Mouse (Mus musculus) embryonic facial prominence, embryonic 13.5 days (tissue): ENCODE measurements at regions not wholly inside any gene's neighbourhood (a gene's known extent, or its start where the extent isn't known, plus 50 kb on each side); places are given as distances from the start of the nearest gene placed in this dataset.

Source experiments
- ATAC-seq: fragments of 200-750 bp; cut with Nextera tagmentation; 2 replicates; pipeline ENCODE4 v1.8.0; 2017; ENCODE audit warnings: low read depth; ENCODE audit not compliant: insufficient number of reproducible peaks, insufficient read depth, low FRiP score, low TSS enrichment
- H3K27ac ChIP-seq: fragments of 300-500 bp; sonication (generic); 2 replicates; pipeline ENCODE4 v1.5.1; 2015; ENCODE audit warnings: moderate library complexity, mild to moderate bottlenecking, inconsistent platforms
- H3K27me3 ChIP-seq: fragments of 300-500 bp; sonication (generic); 2 replicates; pipeline ENCODE4 v1.6.1; 2015; ENCODE audit warnings: mild to moderate bottlenecking, inconsistent platforms
- H3K36me3 ChIP-seq: fragments of 300-500 bp; sonication (generic); 2 replicates; pipeline ENCODE4 v1.6.1; 2015; ENCODE audit warnings: mild to moderate bottlenecking, inconsistent platforms
- H3K4me1 ChIP-seq: fragments of 300-500 bp; sonication (generic); 2 replicates; pipeline ENCODE4 v1.6.1; 2015; ENCODE audit warnings: inconsistent platforms
- H3K4me2 ChIP-seq: fragments of 300-500 bp; sonication (generic); 2 replicates; pipeline ENCODE4 v1.6.1; 2015; ENCODE audit warnings: moderate library complexity, mild to moderate bottlenecking, inconsistent platforms
- H3K4me3 ChIP-seq: fragments of 300-500 bp; sonication (generic); 2 replicates; pipeline ENCODE4 v1.5.1; 2015; ENCODE audit warnings: mild to moderate bottlenecking, inconsistent platforms
- H3K9ac ChIP-seq: fragments of 300-500 bp; sonication (generic); 2 replicates; pipeline ENCODE4 v1.6.1; 2015; ENCODE audit warnings: mild to moderate bottlenecking, inconsistent platforms
- H3K9me3 ChIP-seq: fragments of 300-500 bp; sonication (generic); 2 replicates; pipeline ENCODE4 v1.6.1; 2016; ENCODE audit warnings: inconsistent platforms
- WGBS: fragments of 180-500 bp; shearing (Covaris S2); methylation state at CpG from one replicate; pipeline ENCODE4 v1.1.7; 2015; ENCODE audit warnings: mixed read lengths; 5-methylcytosine and 5-hydroxymethylcytosine counted together

DNA sequence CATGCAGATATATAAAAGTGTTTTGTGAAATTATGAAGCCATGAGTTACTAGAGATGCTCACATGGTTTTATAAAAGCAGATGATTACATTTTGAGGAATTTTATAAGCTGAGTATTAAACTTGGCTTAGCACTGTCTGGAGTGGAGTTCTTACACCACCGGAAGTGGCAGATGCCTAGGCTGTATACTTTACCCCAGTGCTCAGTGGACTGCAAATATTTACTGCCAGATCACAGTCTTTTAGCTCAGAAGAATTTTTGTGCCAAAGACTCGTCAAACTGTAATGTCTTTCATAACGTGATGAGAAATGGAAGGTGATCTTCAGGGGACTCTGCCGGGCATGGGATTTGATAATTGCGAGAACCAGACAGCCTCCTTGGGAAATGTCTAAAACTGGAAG, 136.1 kb upstream of the 9330182O14Rik start:
- Histone ChIP-seq H3K4me2 (no peak overlapping the region), H3K36me3 (no peaks in the 10 kb centered on the region), H3K9me3 (no peaks in the 10 kb centered on the region), H3K4me3 (no peak overlapping the region), H3K27ac (no peak overlapping the region), H3K9ac (no peak overlapping the region), H3K4me1 (0 out of 2 replicates have a peak, but pooled peaks cover 2% of the 10 kb centered on the region), H3K27me3 (no peaks in the 10 kb centered on the region)
- 63% methylated on average over 5 of the region's 5 CpGs for WGBS
- ATAC-seq: no peak

DNA sequence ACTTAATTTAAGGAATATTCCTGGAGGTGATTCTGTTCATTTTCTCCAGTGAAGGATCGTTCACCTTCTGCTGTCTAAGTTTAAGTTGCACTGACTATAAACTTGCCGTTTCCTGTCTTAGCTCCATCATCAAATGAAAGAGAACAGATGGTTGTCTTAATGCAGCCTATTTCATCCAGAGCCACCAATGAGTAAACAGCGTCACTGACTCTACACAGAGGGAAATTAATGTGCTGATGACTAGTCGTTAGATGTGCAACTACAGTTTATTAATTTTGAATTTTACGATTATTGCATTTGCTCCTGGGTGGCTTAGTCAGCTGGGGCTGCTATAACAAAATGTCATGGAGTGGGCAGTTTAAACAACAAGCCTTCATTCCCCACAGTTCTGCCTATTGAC, 134.1 kb upstream of the 9330182O14Rik start:
- Histone ChIP-seq H3K27me3 (no peaks in the 10 kb centered on the region), H3K4me2 (no peak overlapping the region), H3K27ac (no peak overlapping the region), H3K4me1 (0 out of 2 replicates have a peak, but pooled peaks cover 2% of the 10 kb centered on the region), H3K9me3 (no peaks in the 10 kb centered on the region), H3K9ac (no peak overlapping the region), H3K36me3 (no peaks in the 10 kb centered on the region), H3K4me3 (no peak overlapping the region)
- 81% methylated on average over 5 of the region's 5 CpGs for WGBS
- no peak for ATAC-seq

DNA sequence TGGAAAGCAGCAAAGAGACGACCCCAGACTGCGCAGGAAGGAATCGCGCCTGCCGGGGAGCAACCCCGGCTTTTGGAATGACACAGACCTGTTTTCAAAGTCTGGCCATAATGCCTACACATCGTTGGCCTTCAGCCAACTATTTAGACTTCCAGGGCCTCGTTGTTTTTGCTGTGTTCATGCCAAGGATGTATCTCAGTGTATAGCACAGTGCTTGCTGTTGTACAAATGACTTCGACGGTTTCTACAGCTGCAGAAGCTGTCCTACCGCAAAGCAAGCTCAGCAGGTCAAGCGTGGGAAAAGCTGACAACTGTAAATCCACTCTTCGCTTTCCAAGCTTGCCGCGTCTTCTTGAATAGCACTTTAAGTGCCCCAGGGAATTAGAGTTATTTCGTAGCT, 129.1 kb upstream of the 9330182O14Rik start:
- no peak for ATAC-seq
- Histone ChIP-seq H3K9ac (no peak overlapping the region), H3K27me3 (no peaks in the 10 kb centered on the region), H3K4me2 (no peak overlapping the region), H3K9me3 (no peaks in the 10 kb centered on the region), H3K4me3 (no peak overlapping the region), H3K4me1 (no peaks in the 10 kb centered on the region), H3K27ac (no peak overlapping the region), H3K36me3 (no peaks in the 10 kb centered on the region)
- 78% methylated on average over 16 of the region's 16 CpGs for WGBS

DNA sequence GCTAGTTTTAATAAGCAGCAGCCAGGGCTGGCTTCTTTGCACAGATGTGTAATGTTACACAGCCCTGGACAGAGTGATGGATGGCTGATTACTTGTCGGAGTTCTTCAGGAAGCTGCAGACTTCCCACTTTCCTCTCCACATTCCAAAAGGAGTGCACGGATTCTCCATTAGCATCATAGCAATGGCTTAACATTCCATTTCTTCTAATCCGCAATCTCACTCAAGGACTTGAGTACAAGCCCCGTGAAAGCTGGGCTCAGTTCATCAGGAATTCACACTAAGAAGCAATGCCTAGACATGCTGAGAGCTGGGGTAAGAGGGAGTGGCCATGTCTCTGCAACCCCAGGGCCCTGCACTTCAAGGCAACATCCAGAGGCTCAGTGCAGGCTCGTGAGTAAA, 126.3 kb upstream of the 9330182O14Rik start:
- H3K27ac ChIP-seq: no peak overlapping the region

DNA sequence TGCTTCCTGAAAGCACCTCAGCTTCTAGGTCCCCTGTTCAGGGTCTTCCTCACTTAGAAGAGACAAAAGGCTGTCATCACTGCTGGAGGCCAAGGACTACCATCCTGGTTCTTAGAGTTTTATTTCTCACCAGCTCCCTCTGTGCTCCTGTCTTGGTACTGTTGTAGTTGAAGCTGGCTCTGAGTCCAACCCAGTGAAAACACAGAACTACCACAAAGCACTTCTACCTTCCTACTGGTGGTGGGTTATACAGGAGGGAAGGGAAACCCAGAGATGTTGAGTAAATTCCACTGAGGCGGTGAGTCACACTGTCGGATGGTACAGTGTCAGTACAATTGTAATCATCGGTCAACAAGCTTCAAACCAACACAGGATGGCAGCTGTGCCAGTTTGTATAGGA, 120.3 kb upstream of the 9330182O14Rik start:
- Histone ChIP-seq H3K9me3 (no peaks in the 10 kb centered on the region), H3K4me3 (no peak overlapping the region), H3K27me3 (peaks cover 4% of the 10 kb centered on the region; the same call in 1 of the 2 replicates), H3K4me1 (peaks cover 4% of the 10 kb centered on the region; the same call in 1 of the 2 replicates), H3K36me3 (no peaks in the 10 kb centered on the region), H3K27ac (no peak overlapping the region), H3K9ac (no peak overlapping the region), H3K4me2 (no peak overlapping the region)
- 88% methylated on average over 3 of the region's 3 CpGs for WGBS
- no peak for ATAC-seq

More for the DNA sequence above, 126.3 kb upstream of the 9330182O14Rik start:
- H3K4me2 ChIP-seq: no peak overlapping the region
- H3K9ac ChIP-seq: no peak overlapping the region
- no peaks in the 10 kb centered on the region for H3K9me3 ChIP-seq
- H3K36me3 ChIP-seq: no peaks in the 10 kb centered on the region
- WGBS: 15% methylated on average over 5 of the region's 5 CpGs
- no peaks in the 10 kb centered on the region for H3K4me1 ChIP-seq
- H3K27me3 ChIP-seq: no peaks in the 10 kb centered on the region
- H3K4me3 ChIP-seq: no peak overlapping the region
- ATAC-seq: no peak

DNA sequence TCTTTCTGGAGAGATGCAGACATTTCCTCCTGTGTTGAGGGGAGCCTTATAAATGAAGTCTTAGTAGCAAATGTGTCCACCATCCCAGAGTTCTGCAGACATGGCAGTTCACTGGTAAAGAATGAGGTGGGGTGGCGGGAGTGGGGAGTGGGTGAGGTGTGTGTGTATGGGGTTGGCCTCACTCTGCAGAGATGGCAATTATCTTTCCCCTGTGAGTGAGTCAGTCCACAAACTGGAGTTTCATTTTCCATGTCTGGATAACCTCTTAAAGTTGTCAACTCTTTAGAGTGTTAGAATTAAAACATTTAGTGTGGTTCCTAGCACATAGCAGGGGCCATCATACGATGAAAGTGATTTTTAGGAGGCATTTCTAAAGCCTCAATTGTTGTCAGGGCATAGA, 117.1 kb upstream of the 9330182O14Rik start:
- H3K9ac ChIP-seq: no peak overlapping the region
- 83% methylated on average over 2 of the region's 2 CpGs for WGBS

DNA sequence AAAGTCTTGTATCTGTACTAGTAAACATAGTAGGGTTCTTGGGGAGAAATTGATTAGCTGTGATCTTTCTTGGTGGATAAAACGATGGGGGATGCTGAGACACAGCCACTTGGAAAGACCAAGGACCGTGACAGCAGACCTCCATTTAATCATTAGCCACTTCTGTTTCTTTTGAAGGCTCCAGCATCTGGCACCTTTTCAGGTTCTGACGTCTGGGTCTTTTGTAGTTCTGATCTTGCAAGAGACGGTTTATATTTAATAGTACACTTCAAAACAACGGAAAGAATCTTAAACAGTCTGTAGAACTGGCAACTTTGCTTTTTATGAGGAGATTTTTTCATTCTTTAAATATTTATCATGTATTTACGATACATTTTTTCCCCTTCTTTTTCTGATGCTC, 116.6 kb upstream of the 9330182O14Rik start:
- H3K36me3 ChIP-seq: no peaks in the 10 kb centered on the region
- peaks cover 4% of the 10 kb centered on the region; the same call in 1 of the 2 replicates for H3K4me1 ChIP-seq
- ATAC-seq: no peak
- no peak overlapping the region for H3K9ac ChIP-seq
- peaks cover 4% of the 10 kb centered on the region; the same call in 1 of the 2 replicates for H3K27me3 ChIP-seq
- no peaks in the 10 kb centered on the region for H3K9me3 ChIP-seq
- H3K27ac ChIP-seq: no peak overlapping the region
- 40% methylated on average over 6 of the region's 6 CpGs for WGBS
- no peak overlapping the region for H3K4me3 ChIP-seq
- H3K4me2 ChIP-seq: no peak overlapping the region

More for the DNA sequence above, 117.1 kb upstream of the 9330182O14Rik start:
- no peaks in the 10 kb centered on the region for H3K9me3 ChIP-seq
- H3K27me3 ChIP-seq: peaks cover 4% of the 10 kb centered on the region; the same call in 1 of the 2 replicates
- peaks cover 4% of the 10 kb centered on the region; the same call in 1 of the 2 replicates for H3K4me1 ChIP-seq
- no peak for ATAC-seq
- H3K27ac ChIP-seq: no peak overlapping the region
- H3K36me3 ChIP-seq: no peaks in the 10 kb centered on the region
- no peak overlapping the region for H3K4me3 ChIP-seq
- no peak overlapping the region for H3K4me2 ChIP-seq

DNA sequence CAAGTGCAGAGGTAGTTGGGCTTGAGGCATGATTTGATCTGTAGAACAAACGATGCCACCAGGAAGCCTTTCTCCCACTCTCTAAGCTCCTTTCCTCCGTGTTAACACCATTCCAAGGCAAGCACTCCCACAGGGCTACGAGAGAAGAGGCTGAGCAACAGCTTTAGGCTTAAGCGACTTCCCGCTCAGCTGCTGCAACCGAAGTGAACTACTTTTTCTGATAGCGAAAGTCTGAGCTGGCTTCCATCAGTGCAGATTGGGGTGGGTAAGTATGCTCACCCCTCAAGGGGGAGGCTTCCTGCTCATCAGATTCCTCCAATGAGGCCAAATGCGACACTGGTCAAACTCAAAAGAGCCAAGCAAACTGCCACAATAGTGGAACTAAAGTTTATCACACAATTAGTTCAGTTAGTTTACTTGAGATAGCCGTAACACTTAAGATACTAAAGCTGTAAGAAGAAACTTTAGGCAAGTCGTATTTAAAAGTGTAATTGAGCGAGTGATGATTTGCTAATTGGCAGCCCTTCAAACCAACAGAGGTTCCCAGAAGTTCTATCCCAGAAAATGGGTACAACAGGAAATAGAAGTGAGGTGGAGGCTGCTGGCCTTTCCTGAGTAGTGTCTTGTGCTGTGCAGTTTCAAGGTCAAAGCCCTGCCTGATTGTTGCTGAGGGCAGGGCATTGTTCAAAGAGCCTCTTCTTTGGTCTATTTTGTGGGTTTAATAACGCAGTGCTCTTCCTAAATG, 115.9 kb upstream of the 9330182O14Rik start:
- WGBS: 33% methylated on average over 12 of the region's 12 CpGs
- Histone ChIP-seq H3K4me3 (no peak overlapping the region), H3K4me1 (peaks cover 4% of the 10 kb centered on the region; the same call in 1 of the 2 replicates), H3K4me2 (no peak overlapping the region), H3K36me3 (no peaks in the 10 kb centered on the region), H3K27ac (no peak overlapping the region), H3K9ac (no peak overlapping the region), H3K27me3 (peaks cover 4% of the 10 kb centered on the region; the same call in 1 of the 2 replicates), H3K9me3 (no peaks in the 10 kb centered on the region)
- no peak for ATAC-seq

DNA sequence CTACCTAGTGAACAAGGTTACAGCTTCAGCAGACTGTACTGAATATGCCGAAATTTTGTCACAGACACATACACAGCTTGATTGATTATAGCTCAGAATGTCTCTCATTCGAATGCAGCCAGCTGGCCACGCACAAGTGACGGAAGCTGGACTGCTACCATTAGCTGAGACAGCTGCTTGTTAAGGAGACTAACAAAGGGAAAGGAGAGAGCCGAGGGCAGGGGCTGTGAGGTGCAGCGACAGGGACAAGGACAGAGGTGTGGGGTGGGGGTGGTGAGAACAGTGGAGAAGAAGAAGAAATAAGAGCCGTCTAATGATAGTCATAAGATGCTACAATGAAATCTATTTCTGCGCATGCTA, 115.4 kb upstream of the 9330182O14Rik start:
- 72% methylated on average over 8 of the region's 8 CpGs for WGBS
- Histone ChIP-seq H3K27ac (no peak overlapping the region), H3K27me3 (peaks cover 4% of the 10 kb centered on the region; the same call in 1 of the 2 replicates), H3K4me1 (peaks cover 4% of the 10 kb centered on the region; the same call in 1 of the 2 replicates), H3K4me3 (no peak overlapping the region), H3K9ac (no peak overlapping the region), H3K36me3 (no peaks in the 10 kb centered on the region), H3K4me2 (no peak overlapping the region), H3K9me3 (no peaks in the 10 kb centered on the region)
- ATAC-seq: no peak

DNA sequence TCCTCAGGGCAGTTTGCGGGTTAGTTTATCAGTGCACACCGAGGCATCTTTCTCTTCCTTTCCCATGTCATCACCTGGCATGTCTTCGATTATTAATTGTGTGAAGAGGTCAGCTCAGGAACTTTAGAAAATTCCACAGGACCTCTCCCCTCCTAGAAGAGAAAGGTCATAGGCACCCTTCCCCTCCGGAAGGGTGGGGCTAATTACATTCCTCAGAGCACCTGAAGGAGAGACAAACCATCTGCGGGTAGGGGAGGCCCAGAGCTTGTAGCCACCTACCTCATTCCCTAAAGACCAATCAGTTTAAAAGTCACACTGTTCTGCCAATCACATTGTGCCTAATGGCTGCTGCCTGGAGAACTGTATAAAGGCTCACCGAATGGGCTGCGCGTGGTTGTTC, 114.9 kb upstream of the 9330182O14Rik start:
- H3K4me3 ChIP-seq: no peak overlapping the region
- no peak for ATAC-seq
- 80% methylated on average over 8 of the region's 8 CpGs for WGBS
- H3K4me2 ChIP-seq: no peak overlapping the region
- no peak overlapping the region for H3K27ac ChIP-seq
- no peaks in the 10 kb centered on the region for H3K36me3 ChIP-seq
- H3K9me3 ChIP-seq: no peaks in the 10 kb centered on the region
- peaks cover 4% of the 10 kb centered on the region; the same call in 1 of the 2 replicates for H3K27me3 ChIP-seq
- H3K9ac ChIP-seq: no peak overlapping the region
- H3K4me1 ChIP-seq: peaks cover 4% of the 10 kb centered on the region; the same call in 1 of the 2 replicates

DNA sequence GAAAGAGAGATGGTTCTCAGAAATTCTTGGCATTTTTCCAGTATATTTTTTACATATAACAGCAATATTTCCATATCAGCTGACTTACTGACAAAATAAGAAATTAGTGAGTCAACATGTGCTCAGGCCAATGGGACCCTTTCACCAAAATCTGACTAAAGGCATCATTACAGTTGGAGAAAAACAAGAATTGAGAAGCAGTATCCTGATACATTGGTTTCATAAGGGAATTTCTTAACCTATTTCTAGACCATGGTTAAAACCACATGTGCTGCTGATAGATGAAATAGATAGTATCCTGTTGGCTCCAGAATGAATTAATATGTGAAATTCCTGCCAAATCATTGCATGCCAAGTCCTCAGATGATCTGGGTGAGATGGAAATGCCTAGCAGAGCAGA, 114.1 kb upstream of the 9330182O14Rik start:
- Histone ChIP-seq H3K36me3 (no peaks in the 10 kb centered on the region), H3K4me1 (peaks cover 4% of the 10 kb centered on the region; the same call in 1 of the 2 replicates), H3K9me3 (no peaks in the 10 kb centered on the region), H3K9ac (no peak overlapping the region), H3K27me3 (peaks cover 4% of the 10 kb centered on the region; the same call in 1 of the 2 replicates), H3K27ac (no peak overlapping the region), H3K4me2 (no peak overlapping the region), H3K4me3 (no peak overlapping the region)
- no peak for ATAC-seq

DNA sequence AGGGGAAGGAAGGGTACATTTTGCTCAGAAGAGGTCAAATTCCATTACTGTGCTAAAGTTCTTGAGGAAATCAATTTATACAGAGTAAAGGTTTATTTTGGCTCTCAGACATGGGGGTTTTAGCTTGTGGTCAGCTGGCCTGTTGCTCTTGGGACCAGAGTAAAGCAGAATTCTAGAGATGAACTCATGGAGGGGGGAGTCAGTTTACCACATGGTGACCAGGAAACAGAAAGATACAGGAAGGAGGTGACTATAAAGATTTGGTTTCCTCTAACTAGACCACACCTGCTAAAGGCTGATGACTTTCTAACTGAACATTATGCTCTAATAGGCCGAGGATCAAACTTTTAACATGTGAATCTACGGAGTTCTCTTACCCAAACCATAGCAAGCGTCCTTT, 113.5 kb upstream of the 9330182O14Rik start:
- WGBS: 85% methylated on average over 3 of the region's 3 CpGs
- Histone ChIP-seq H3K9ac (no peak overlapping the region), H3K27me3 (peaks cover 4% of the 10 kb centered on the region; the same call in 1 of the 2 replicates), H3K36me3 (no peaks in the 10 kb centered on the region), H3K27ac (no peak overlapping the region), H3K4me1 (peaks cover 4% of the 10 kb centered on the region; the same call in 1 of the 2 replicates), H3K9me3 (no peaks in the 10 kb centered on the region), H3K4me2 (no peak overlapping the region), H3K4me3 (no peak overlapping the region)
- ATAC-seq: no peak
